Mouse (Mus musculus) cerebellum, postnatal 36 days (tissue): Measurements from ENCODE around the gene Bsg.

Experiments
- DNase-seq, 2 experiments: peaks; one replicate each; pipeline ENCODE4 v3.0.0; 2021 to 2022; ENCODE audit warnings: mixed read lengths in 2 of 2

Gene Bsg

DNA sequence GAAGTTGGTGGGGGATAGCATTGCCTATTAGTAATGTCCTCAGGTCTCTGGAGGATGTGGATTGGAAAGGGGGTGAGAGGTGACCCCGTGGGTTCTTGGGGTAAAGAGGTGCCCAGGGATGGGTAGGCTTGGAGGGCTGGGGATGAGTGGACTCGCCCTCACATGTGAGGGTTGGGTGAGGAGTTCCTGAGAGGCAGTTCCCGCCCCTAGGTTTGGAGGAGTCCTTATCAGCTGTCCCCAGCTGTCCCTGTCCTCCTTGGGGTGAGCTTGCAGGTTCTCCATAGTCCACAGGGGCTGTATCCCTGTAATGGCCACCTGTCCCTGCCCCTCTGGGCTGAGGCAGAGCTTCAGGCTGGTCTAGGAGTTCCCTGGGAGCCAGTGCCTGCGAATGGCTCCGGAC is 1.7 kb downstream of the Bsg start:
- DNase-seq, result no peak

GRCm38 (mm10) chr10:79706406-79707094 is 2.3 kb downstream of the Bsg start:
- DNase-seq, result peak; percentile 53 to 54

DNA sequence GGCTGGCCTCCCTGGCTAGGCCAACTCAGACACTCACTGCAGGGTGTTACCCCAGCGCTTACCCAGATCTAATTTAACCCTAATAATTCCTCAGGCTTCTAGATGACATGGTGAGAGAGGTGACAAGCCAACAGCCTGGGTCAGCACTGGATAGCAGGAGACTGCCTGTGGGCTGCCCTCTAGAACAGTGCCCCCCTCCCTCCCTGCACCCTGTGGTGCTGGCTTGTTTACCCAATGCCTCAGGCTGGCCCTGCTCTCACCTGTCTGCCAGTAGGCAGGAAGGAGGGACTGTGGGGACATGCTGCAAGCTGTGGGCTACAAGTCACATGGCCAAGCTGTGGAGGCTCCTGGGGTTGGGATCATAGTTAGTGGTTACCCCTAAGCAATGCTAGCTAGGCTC is 2.9 kb downstream of the Bsg start:
- peak; percentile 68 to 75 for DNase-seq

DNA sequence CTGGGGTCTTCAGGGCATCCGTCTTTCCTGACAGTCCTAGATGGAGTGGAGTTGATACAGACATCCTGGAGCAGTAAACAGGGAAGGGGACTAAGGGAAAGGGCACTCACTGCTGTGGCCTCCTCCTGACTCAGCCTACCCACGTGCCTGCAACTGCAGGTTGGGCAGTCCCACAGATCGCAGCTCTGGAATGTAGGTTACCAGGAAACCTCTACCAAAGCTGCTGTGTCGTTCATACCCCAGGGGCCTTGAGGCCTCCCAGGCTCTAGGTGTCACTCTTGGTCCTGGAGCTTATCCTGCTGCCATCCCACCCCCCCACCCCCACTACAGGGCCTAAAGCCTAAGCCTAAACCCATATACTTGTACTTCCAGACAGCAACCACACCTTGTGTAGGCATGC is 3.5 kb downstream of the Bsg start:
- no peak for DNase-seq

GRCm38 (mm10) chr10:79708668-79709067 is 4.4 kb downstream of the Bsg start:
- no peak for DNase-seq

DNA sequence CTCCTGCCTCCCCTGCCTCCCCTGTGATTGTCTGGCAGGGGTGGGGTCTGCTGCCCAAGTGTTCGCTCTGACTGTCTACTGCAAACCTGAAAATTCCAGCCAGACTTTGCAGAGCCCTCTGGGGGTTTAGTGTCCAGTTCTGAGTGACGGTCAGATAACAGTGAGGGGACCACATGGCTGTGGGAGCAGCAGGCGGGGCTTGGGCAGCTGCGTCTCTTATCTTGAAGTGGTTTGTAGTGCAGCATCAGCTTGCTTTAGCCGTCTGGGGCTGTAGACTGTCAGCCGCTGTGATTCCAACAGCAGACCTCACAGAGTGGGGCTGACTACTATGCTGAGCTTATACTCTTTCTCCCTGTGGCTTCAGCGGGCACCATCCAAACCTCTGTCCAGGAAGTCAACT is 5.0 kb downstream of the Bsg start:
- DNase-seq, result no peak

DNA sequence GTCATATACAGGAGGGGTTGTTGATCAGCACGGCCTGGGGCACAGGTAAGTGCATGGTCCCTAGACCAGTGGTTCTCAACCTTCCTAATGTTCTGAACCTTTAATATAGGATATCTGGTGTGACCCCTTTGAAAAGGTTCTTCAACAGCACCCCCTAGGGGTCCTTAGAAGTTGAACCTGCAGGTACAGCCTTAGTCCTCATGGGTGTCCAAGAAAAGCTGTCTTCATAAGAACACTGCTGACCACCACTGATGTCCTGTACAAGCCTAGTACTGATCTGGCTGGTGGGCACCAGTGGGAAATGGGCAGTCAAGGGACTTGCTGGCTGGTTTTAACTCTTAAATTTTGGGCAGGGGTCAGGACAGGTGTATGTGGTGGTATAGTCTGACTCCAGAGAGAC is 7.7 kb downstream of the Bsg start:
- no peak for DNase-seq

- peak; percentile 86 for DNase-seq
Measured at GRCm38 (mm10) chr10:79712499-79713126, 8.3 kb downstream of the Bsg start.

DNA sequence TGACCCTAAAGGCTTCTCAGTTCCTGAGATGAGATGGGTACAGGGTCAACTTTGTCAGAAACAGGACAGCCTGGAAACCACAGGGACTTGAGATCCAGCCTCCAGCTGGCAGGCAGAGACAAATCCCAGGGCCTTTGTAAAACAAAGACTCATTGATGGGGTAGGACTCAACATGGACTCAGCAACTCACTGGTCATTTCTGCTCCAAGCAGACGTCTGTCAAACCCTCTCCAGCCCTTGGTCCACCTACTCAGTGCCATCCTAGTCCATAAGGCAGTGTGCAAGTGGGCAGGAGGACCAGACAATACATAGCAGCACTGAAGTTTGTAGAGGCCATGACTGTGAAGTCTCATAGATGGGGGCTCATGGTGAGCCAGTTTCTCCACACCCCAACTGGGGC is 8.9 kb downstream of the Bsg start:
- no peak for DNase-seq

DNA sequence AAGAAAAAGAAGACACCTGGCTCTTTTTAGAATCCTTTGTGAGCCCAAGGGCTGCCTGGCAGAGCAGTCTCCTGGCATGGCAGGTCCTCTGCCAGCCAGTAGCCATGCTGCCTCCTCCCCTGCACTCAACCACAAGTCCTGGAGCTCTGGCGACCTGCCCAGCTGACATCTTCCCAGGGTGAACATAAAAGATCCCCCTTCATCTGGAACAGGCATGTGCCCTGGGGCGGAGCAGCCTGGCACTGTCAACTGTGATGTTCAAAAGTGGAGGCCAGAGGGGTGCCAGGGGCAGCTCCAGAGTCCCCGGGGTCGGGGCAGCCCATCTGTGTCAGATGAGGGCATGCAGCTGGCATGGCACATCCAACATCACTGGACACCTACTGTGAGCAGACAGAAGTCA is 10.7 kb downstream of the Bsg start:
- no peak for DNase-seq

DNA sequence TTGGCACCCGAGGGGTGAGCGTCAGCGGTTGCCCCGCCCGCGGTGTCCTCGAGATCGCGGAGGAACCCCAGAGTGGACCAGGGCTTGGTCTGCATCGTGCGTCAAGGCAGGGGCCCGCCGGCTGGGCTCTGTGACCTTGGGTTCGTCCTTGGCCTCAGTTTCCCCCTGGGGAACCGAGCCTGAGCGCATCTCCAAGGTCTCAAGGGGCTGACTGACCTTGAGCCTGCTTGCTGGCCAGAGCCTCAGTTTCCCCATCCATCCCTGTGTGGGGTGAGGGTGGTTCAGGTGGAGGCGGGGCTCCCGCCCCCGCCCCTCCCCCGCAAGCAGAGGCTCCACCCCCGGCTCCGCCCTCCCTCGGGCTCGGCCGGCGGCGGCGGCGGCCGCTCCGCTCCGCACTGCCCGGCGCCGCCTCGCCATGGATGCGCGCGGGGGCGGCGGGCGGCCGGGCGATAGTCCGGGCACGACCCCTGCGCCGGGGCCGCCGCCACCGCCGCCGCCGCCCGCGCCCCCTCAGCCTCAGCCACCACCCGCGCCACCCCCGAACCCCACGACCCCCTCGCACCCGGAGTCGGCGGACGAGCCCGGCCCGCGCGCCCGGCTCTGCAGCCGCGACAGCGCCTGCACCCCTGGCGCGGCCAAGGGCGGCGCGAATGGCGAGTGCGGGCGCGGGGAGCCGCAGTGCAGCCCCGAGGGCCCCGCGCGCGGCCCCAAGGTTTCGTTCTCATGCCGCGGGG is 12.1 kb downstream of the Bsg start, which contains the start of gene Hcn2:
Gene Hcn2 (plus strand): TSS at position 381 of the 734 bp plus-strand sequence.
- peak; percentile 52 to 65 for DNase-seq

DNA sequence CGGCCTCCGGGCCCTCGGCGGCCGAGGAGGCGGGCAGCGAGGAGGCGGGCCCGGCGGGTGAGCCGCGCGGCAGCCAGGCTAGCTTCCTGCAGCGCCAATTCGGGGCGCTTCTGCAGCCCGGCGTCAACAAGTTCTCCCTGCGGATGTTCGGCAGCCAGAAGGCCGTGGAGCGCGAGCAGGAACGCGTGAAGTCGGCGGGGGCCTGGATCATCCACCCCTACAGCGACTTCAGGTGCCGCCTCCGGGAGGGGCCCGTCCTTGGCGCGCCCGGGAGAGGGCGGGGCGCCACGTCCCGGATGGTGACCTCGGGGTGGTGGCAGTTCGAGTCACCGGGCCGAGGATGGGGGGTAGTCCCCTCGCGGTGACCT is 12.7 kb downstream of the Bsg start:
- DNase-seq, result peak; percentile 59 to 72

GRCm38 (mm10) chr10:79717640-79718357 is 13.5 kb downstream of the Bsg start:
- peak; percentile 51 to 58 for DNase-seq

- DNase-seq, result no peak
Measured at GRCm38 (mm10) chr10:79721089-79721488, 16.8 kb downstream of the Bsg start.

- no peak for DNase-seq
Measured at GRCm38 (mm10) chr10:79723047-79723446, 18.8 kb downstream of the Bsg start.

DNA sequence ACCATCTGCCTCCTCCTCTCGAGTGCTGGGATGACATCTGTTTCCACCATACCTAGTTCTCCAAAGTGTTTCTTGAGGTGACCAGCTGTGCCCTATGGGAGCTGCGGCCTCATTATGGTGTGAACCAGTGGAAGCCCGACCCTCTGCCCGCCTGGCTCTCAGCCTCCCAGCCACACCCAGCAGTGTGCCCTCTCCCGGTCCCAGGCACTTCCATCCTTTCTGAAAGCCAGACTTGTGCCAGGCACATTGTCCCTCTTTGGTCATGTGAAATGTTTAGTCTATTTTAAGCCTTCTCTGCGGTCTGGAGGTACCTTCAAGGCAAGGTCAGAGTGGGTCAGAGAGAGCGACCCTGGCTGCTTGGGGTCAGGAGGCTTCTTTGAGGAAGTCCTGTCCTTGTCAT is 19.4 kb downstream of the Bsg start:
- DNase-seq, result no peak

GRCm38 (mm10) chr10:79726090-79726489 is 21.8 kb downstream of the Bsg start:
- DNase-seq, result peak; percentile 53 to 66

DNA sequence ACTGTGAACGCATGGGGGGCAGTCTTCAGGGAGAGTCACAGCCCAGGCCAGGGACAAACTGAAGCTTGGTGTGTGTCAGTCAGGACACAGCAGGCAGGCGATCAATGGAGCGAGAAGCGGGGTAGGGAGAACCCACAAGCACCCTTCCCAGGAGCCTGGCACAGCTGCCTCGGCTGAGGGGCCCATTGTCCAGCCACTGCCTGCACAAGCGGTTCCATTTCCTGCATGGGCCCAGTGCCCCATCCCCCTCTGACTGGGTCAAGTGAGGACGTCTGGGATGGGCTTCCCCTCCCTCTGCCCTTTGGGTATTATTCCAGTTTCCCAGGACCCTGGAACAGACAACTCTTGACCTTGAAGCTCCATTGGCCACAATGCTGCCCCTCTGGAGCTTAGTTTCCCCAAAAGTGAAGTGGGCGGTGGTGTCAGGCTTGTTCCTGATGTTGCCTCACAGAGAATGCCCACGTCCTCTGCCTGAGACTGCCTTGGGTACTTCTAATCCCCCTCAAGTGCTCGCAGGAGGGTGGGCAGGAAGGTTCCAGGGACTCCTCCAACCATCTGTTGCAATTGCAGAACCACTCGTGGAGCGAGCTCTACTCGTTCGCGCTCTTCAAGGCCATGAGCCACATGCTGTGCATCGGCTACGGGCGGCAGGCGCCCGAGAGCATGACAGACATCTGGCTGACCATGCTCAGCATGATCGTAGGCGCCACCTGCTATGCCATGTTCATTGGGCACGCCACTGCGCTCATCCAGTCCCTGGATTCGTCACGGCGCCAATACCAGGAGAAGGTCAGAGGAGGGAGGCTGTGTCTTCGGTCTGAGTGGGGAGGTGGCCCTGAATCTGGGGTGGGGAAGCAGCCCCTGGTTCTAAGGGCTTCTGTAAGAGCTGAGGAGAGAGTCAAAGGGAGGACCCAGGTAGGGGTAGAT is 24.3 kb downstream of the Bsg start:
- no peak for DNase-seq

GRCm38 (mm10) chr10:79729357-79729965 is 25.2 kb downstream of the Bsg start:
- DNase-seq, result peak in 1 of 2 experiments; percentile 51

DNA sequence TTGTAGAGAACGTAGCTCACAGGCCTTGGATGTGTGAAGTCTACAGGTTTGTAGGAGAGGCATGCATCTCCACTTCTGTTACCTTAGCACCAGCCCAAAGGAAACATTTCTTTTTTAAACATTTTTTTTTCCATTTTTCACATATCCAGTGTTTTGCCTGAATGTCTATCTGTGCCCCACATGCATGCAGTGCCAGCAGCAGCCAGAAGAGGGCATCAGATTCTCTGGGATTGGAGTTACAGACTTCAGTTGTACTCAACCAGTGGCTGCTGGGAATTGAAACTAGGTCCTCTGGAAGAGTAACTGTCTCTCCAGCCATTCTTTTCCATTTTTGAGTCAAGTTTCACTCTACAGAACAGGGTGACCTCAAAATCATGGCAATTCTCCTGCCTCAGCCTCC is 28.2 kb downstream of the Bsg start:
- peak; percentile 50 to 64 for DNase-seq

DNA sequence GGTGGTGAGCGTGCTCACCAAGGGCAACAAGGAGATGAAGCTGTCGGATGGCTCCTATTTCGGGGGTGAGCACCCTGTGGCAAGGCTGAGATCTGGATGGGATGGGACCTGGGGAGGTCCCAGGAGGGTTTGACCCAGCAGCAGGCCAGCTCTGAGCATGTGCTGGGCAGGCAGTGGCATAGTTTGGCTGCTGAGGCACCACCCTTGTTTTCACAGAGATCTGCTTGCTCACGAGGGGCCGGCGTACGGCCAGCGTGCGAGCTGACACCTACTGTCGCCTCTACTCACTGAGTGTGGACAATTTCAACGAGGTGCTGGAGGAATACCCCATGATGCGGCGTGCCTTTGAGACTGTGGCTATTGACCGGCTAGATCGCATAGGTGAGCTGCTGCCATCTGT is 29.6 kb downstream of the Bsg start:
- no peak for DNase-seq

DNA sequence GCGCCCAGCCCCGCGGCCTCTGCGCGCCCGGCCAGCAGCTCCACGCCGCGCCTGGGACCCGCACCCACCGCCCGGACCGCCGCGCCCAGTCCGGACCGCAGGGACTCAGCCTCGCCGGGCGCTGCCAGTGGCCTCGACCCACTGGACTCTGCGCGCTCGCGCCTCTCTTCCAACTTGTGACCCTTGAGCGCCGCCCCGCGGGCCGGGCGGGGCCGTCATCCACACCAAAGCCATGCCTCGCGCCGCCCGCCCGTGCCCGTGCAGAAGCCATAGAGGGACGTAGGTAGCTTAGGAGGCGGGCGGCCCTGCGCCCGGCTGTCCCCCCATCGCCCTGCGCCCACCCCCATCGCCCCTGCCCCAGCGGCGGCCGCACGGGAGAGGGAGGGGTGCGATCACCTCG is 31.1 kb downstream of the Bsg start:
- DNase-seq, result no peak
